Comparison of ENCODE assay signal across 29 mouse cellular contexts in genomic region chr9:12313027-12313426, GRCm38 (mm10).
"Had no signal": no experiment of that assay in that cellular context is flagged by ENCODE, and none has a peak within 500 bp of the region (broad histone marks: within the 10 kb centered on the region; RNA-seq: fewer than 3 reads in every experiment).

No protein-coding gene starts in this region.

- ATAC-seq: hindbrain, postnatal 0 days; intestine, embryonic 16.5 days; liver, postnatal 0 days had no signal

- H3K4me1 ChIP-seq: heart, embryonic 10.5 days; heart, embryonic 12.5 days; hindbrain, embryonic 10.5 days; hindbrain, embryonic 12.5 days; kidney, embryonic 15.5 days; limb, embryonic 10.5 days; limb, embryonic 12.5 days; liver, embryonic 13.5 days; liver, embryonic 15.5 days had no signal

- H3K9ac ChIP-seq: heart, embryonic 12.5 days; hindbrain, embryonic 12.5 days; hindbrain, embryonic 14.5 days; kidney, embryonic 15.5 days; limb, embryonic 12.5 days; liver, embryonic 13.5 days; liver, embryonic 15.5 days; liver, postnatal 0 days had no signal

- H3K27ac ChIP-seq: gastrocnemius, adult 2 months; heart, embryonic 10.5 days; hindbrain, embryonic 10.5 days; hindbrain, embryonic 12.5 days; hindbrain, embryonic 14.5 days; hindbrain, postnatal 0 days; kidney, embryonic 15.5 days; kidney, postnatal 0 days; layer of hippocampus, adult 2 months; left cerebral cortex, adult 2 months; limb, embryonic 10.5 days; limb, embryonic 12.5 days; liver, embryonic 13.5 days; liver, embryonic 15.5 days had no signal

- H3K4me3 ChIP-seq: gastrocnemius, adult 2 months; heart, embryonic 10.5 days; heart, embryonic 12.5 days; hindbrain, embryonic 10.5 days; hindbrain, embryonic 12.5 days; kidney, embryonic 15.5 days; layer of hippocampus, adult 2 months; left cerebral cortex, adult 2 months; limb, embryonic 10.5 days; limb, embryonic 12.5 days; liver, embryonic 13.5 days; liver, embryonic 15.5 days had no signal

- H3K36me3 ChIP-seq: heart, embryonic 10.5 days; heart, embryonic 12.5 days; hindbrain, embryonic 10.5 days; hindbrain, embryonic 12.5 days; kidney, embryonic 15.5 days; limb, embryonic 10.5 days; limb, embryonic 12.5 days; liver, embryonic 13.5 days; liver, embryonic 15.5 days had no signal

- H3K4me2 ChIP-seq: heart, embryonic 12.5 days; hindbrain, embryonic 12.5 days; hindbrain, embryonic 14.5 days; kidney, embryonic 15.5 days; limb, embryonic 12.5 days; liver, embryonic 11.5 days; liver, embryonic 13.5 days; liver, embryonic 15.5 days had no signal

- H3K27me3 ChIP-seq: heart, embryonic 12.5 days; hindbrain, embryonic 12.5 days; kidney, embryonic 15.5 days; limb, embryonic 12.5 days; liver, embryonic 13.5 days; liver, embryonic 15.5 days had no signal

- H3K9me3 ChIP-seq: heart, embryonic 10.5 days; hindbrain, embryonic 10.5 days; hindbrain, embryonic 12.5 days; kidney, embryonic 15.5 days; limb, embryonic 10.5 days; limb, embryonic 12.5 days; liver, embryonic 13.5 days; liver, embryonic 15.5 days had no signal

- DNase-seq: gastrocnemius, adult 2 months; gastrocnemius, postnatal 10 days; gastrocnemius, postnatal 25 days; heart, adult 18-20 months; heart, postnatal 10 days; heart, postnatal 4 days; kidney, adult 11 months; kidney, adult 2 months; kidney, adult 9 months; kidney, postnatal 14 days; kidney, postnatal 36 days; liver; liver, embryonic 13.5 days; liver, postnatal 0 days had no signal
